Mouse (Mus musculus): ENCODE results near the gene Trim54.

The Trim54 gene

GRCm38 (mm10) chr5:31181183-31181770 is 64.8 kb downstream of the Trim54 start:
- no peak for DNase-seq (ENCODE audit: low read depth, low spot score)

- no peak for DNase-seq (ENCODE audit: low read depth, low spot score)
Observed at GRCm38 (mm10) chr5:31183678-31184077, 67.2 kb downstream of the Trim54 start.
